Mouse (Mus musculus) liver, embryonic 14.5 days (tissue): ENCODE results near the gene Creld1. TPM values are rescaled to one million over a fixed set of nuclear protein-coding genes. Genes with fewer than 3 reads are reported as not detected.

Experiments
- ATAC-seq: fragments of 200-750 bp; cut with Nextera tagmentation; 2 replicates; pipeline ENCODE4 v1.8.0; 2017; ENCODE audit warnings: moderate number of reproducible peaks, mild to moderate bottlenecking, moderate library complexity; ENCODE audit not compliant: insufficient read depth
- DNase-seq, 3 experiments: peaks; one replicate each; pipeline ENCODE4 v3.0.0-alpha.2; 2012 to 2013; ENCODE audit warnings: low read depth in 3 of 3, low spot score in 3 of 3
- H3K27ac ChIP-seq: fragments of 300-500 bp; sonication (generic); 2 replicates; pipeline ENCODE4 v1.5.1; 2014; ENCODE audit warnings: moderate library complexity, mild to moderate bottlenecking, control low read depth, inconsistent platforms
- H3K27me3 ChIP-seq: fragments of 300-500 bp; sonication (generic); 2 replicates; pipeline ENCODE4 v1.6.1; 2014; ENCODE audit warnings: mild to moderate bottlenecking, low read length, moderate library complexity; ENCODE audit not compliant: control insufficient read depth, insufficient read depth
- H3K36me3 ChIP-seq: fragments of 300-500 bp; sonication (generic); replicated peaks from 2 replicates; pipeline ENCODE4 v1.6.1; 2014; ENCODE audit warnings: low read depth; ENCODE audit not compliant: control insufficient read depth, insufficient read depth
- H3K4me1 ChIP-seq, 2 experiments: fragments of 200-500 bp in 1 of 2; fragments of 300-500 bp in 1 of 2; sonication (generic) in 1 of 2; replicated peaks; 2 replicates each; pipeline ENCODE4 v1.6.1; 2012 to 2014; ENCODE audit warnings: antibody characterized with exemption in 1 of 2, inconsistent platforms in 1 of 2, low read length in 1 of 2; ENCODE audit not compliant: control insufficient read depth in 2 of 2, insufficient read depth in 2 of 2
- H3K4me2 ChIP-seq: fragments of 300-500 bp; sonication (generic); 2 replicates; pipeline ENCODE4 v1.6.1; 2014; ENCODE audit warnings: low read depth, mild to moderate bottlenecking, control low read depth, moderate library complexity
- H3K4me3 ChIP-seq, 2 experiments: fragments of 200-500 bp in 1 of 2; fragments of 300-500 bp in 1 of 2; sonication (generic) in 1 of 2; 2 replicates each; pipeline ENCODE4 v1.5.1; 2012 to 2014; ENCODE audit warnings: low read depth in 2 of 2, low read length in 2 of 2, mild to moderate bottlenecking in 2 of 2, control low read depth in 1 of 2, inconsistent platforms in 1 of 2, moderate library complexity in 1 of 2; ENCODE audit not compliant: insufficient read depth in 1 of 2
- H3K9ac ChIP-seq: fragments of 300-500 bp; sonication (generic); replicated peaks from 2 replicates; pipeline ENCODE4 v1.6.1; 2014; ENCODE audit warnings: mild to moderate bottlenecking, control low read depth, moderate library complexity
- H3K9me3 ChIP-seq: fragments of 300-500 bp; sonication (generic); 2 replicates; pipeline ENCODE4 v1.6.1; 2016; ENCODE audit warnings: low read length, mixed read lengths; ENCODE audit not compliant: control insufficient read depth
- CTCF ChIP-seq: IDR thresholded peaks from 2 replicates; pipeline ENCODE4 v1.5.1; 2016; ENCODE audit warnings: antibody characterized with exemption, low read depth, control low read depth
- EP300 ChIP-seq: IDR thresholded peaks from 2 replicates; pipeline ENCODE4 v1.6.1; 2016; ENCODE audit warnings: antibody characterized with exemption, low read depth
- WGBS: fragments of 180-500 bp; shearing (Covaris S2); extraction: QIAGEN DNeasy Blood & Tissue Kit; methylation state at CpG from one replicate; pipeline ENCODE4 v1.1.7; 2014; ENCODE audit not compliant: insufficient replicate concordance; 5-methylcytosine and 5-hydroxymethylcytosine counted together
- microRNA-seq: library from miRNA; unstranded; fragments of <30 nt; microRNA quantifications from one replicate; pipeline ENCODE4, GENCODE M21; 2016
- polyA plus RNA-seq, 2 experiments: library from polyadenylated mRNA; depleted of rRNA in 1 of 2; stranded (reverse) in 1 of 2; unstranded in 1 of 2; fragments of >200 nt; fragmentation: Nextera tagmentation in 1 of 2; extraction: Ambion mirVana in 1 of 2; gene quantifications; 2 replicates each; pipeline versions ENCODE4 v1.2.1 to v1.2.3; 2012 to 2014

Gene Creld1
- polyA plus RNA-seq, 2 experiments, result 2.7 to 5.1 TPM

DNA sequence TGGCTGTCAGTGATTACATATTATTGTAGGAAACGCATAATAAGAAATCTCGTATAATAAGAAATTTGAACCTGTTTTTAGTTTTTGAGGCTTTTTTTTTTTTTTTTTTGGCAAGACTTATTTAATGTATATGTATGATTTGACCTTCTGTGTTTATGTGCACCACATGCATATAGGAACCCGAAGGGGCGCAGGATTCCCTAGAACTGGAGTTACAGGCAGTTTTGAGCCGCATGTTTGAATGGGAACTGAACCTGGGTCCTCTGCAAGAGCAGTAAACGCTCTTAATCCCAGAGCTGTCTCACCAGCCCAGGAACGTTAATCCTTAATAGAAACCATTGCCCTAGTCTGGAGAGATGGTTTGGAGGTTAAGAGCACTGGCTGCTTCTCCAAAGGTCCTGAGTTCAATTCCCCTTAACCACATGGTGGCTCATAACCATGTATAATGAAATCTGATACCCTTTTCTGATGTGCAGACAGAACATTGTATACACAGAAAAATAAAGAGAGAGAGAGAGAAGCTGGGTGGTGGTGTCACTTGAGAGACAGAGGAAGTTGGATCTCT is 48.8 kb downstream of the Creld1 start:
- H3K9ac ChIP-seq, result peak overlapping the region; percentile 83
- WGBS, result 5% methylated on average over 7 of the region's 7 CpGs
- peaks cover 3% of the 10 kb centered on the region for H3K36me3 ChIP-seq
- TF ChIP-seq CTCF, result no peak
- no peak for TF ChIP-seq EP300
- H3K4me3 ChIP-seq, result peak overlapping the region; percentile 88 to 99
- H3K27ac ChIP-seq, result peak overlapping the region; percentile 60
- H3K9me3 ChIP-seq, result no peaks in the 10 kb centered on the region
- H3K27me3 ChIP-seq, result no peaks in the 10 kb centered on the region
- peaks cover 6% of the 10 kb centered on the region in 2 experiments for H3K4me1 ChIP-seq
- DNase-seq (peak in 1 of 3 experiments; percentile 17), ATAC-seq (no peak)
- H3K4me2 ChIP-seq, result peak overlapping the region; percentile 81

- Histone ChIP-seq H3K9me3 (no peaks in the 10 kb centered on the region), H3K27me3 (no peaks in the 10 kb centered on the region), H3K9ac (no peak overlapping the region), H3K4me2 (no peak overlapping the region), H3K4me3 (no peak overlapping the region), H3K36me3 (peaks cover 12% of the 10 kb centered on the region), H3K27ac (no peak overlapping the region), H3K4me1 (peaks cover 6% of the 10 kb centered on the region in 2 experiments)
- 79% methylated on average over 7 of the region's 7 CpGs for WGBS
- no peak for DNase-seq
- TF ChIP-seq EP300 (no peak), CTCF (no peak)
- ATAC-seq, result no peak
Measured at GRCm38 (mm10) chr6:113534886-113535285, 51.8 kb downstream of the Creld1 start.

DNA sequence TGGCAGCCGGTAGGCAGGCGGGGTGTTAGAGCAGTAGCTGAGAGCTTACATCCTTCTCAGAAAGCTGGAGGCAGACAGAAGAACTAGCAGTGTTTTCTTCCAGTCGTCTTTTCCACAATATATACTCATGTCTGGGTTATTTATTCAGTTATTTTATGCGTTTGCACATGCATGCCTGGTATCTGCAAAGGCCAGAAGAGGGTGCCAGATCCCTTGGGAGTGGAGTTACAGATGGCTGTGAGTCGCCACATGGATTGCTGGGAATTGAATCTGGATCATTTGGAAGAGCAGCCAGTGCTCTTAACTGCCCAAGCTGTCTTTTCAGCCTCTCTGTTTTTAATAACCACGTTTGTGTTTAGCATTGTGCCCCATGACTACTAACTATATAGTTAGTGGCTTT is 58.5 kb downstream of the Creld1 start:
- Histone ChIP-seq H3K4me2 (no peak overlapping the region), H3K9ac (no peak overlapping the region), H3K27ac (no peak overlapping the region), H3K36me3 (peaks cover 10% of the 10 kb centered on the region), H3K4me3 (no peak overlapping the region), H3K27me3 (no peaks in the 10 kb centered on the region), H3K9me3 (no peaks in the 10 kb centered on the region), H3K4me1 (peaks cover 0 to 6% of the 10 kb centered on the region in 2 experiments; a peak in 3 of 4 replicates)
- 74% methylated on average over 6 of the region's 6 CpGs for WGBS
- no peak for TF ChIP-seq EP300
- peak; percentile 20; the same call in 1 of the 2 replicates for TF ChIP-seq CTCF
- DNase-seq (no peak), ATAC-seq (no peak)

Small RNA genes lying within 50 kb of the gene (microRNA-seq; reads per million reads assigned to microRNA genes)
- not detected for gene Gm23365

Other genes starting within 250 kb of the Creld1 start
- gene Mtmr14, start 245.5 kb upstream of the Creld1 start, polyA plus RNA-seq (2012; rRNA removed), result 11.6 and 13.6 TPM in 2 replicates
- gene Mtmr14, start 245.5 kb upstream of the Creld1 start, polyA plus RNA-seq (2014; fragmentation: Nextera tagmentation; extraction: Ambion mirVana), result 16.0 and 17.0 TPM in 2 replicates
- 0.02 TPM in 2 replicates for gene Cpne9, start 201.0 kb upstream of the Creld1 start, polyA plus RNA-seq (2012; rRNA removed)
- gene Cpne9, start 201.0 kb upstream of the Creld1 start, polyA plus RNA-seq (2014; fragmentation: Nextera tagmentation; extraction: Ambion mirVana), result not detected in 2 replicates
- 9.4 and 11.7 TPM in 2 replicates for gene Brpf1, start 176.2 kb upstream of the Creld1 start, polyA plus RNA-seq (2012; rRNA removed)
- 6.7 and 7.5 TPM in 2 replicates for gene Brpf1, start 176.2 kb upstream of the Creld1 start, polyA plus RNA-seq (2014; fragmentation: Nextera tagmentation; extraction: Ambion mirVana)
- 8.0 TPM in 2 replicates for gene Ogg1, start 156.3 kb upstream of the Creld1 start, polyA plus RNA-seq (2012; rRNA removed)
- gene Ogg1, start 156.3 kb upstream of the Creld1 start, polyA plus RNA-seq (2014; fragmentation: Nextera tagmentation; extraction: Ambion mirVana), result 4.5 and 5.1 TPM in 2 replicates
- gene Camk1, start 139.3 kb upstream of the Creld1 start, polyA plus RNA-seq (2012; rRNA removed), result 6.9 and 9.0 TPM in 2 replicates
- gene Camk1, start 139.3 kb upstream of the Creld1 start, polyA plus RNA-seq (2014; fragmentation: Nextera tagmentation; extraction: Ambion mirVana), result 16.3 and 19.7 TPM in 2 replicates
- 10.3 and 15.1 TPM in 2 replicates for gene Tada3, start 105.4 kb upstream of the Creld1 start, polyA plus RNA-seq (2012; rRNA removed)
- 15.6 and 18.7 TPM in 2 replicates for gene Tada3, start 105.4 kb upstream of the Creld1 start, polyA plus RNA-seq (2014; fragmentation: Nextera tagmentation; extraction: Ambion mirVana)
- gene Arpc4, start 105.2 kb upstream of the Creld1 start, polyA plus RNA-seq (2012; rRNA removed), result 37.2 and 43.7 TPM in 2 replicates
- gene Arpc4, start 105.2 kb upstream of the Creld1 start, polyA plus RNA-seq (2014; fragmentation: Nextera tagmentation; extraction: Ambion mirVana), result 102 and 103 TPM in 2 replicates
- gene Ttll3, start 94.0 kb upstream of the Creld1 start, polyA plus RNA-seq (2012; rRNA removed), result 1.6 and 2.3 TPM in 2 replicates
- gene Ttll3, start 94.0 kb upstream of the Creld1 start, polyA plus RNA-seq (2014; fragmentation: Nextera tagmentation; extraction: Ambion mirVana), result 0.41 and 0.44 TPM in 2 replicates
- 8.1 and 12.8 TPM in 2 replicates for gene Rpusd3, start 64.0 kb upstream of the Creld1 start, polyA plus RNA-seq (2012; rRNA removed)
- gene Rpusd3, start 64.0 kb upstream of the Creld1 start, polyA plus RNA-seq (2014; fragmentation: Nextera tagmentation; extraction: Ambion mirVana), result 8.6 and 11.0 TPM in 2 replicates
- 0.02 TPM in 2 replicates for gene Cidec, start 47.5 kb upstream of the Creld1 start, polyA plus RNA-seq (2012; rRNA removed)
- 0.13 TPM in 1 of 2 replicates, not detected in the other for gene Cidec, start 47.5 kb upstream of the Creld1 start, polyA plus RNA-seq (2014; fragmentation: Nextera tagmentation; extraction: Ambion mirVana)
- 23.1 and 24.3 TPM in 2 replicates for gene Jagn1, start 40.7 kb upstream of the Creld1 start, polyA plus RNA-seq (2012; rRNA removed)
- gene Jagn1, start 40.7 kb upstream of the Creld1 start, polyA plus RNA-seq (2014; fragmentation: Nextera tagmentation; extraction: Ambion mirVana), result 27.0 and 31.7 TPM in 2 replicates
- 0.11 and 0.24 TPM in 2 replicates for gene Il17re, start 24.8 kb upstream of the Creld1 start, polyA plus RNA-seq (2012; rRNA removed)
- 0.08 TPM in 1 of 2 replicates, not detected in the other for gene Il17re, start 24.8 kb upstream of the Creld1 start, polyA plus RNA-seq (2014; fragmentation: Nextera tagmentation; extraction: Ambion mirVana)
- 3.4 and 4.3 TPM in 2 replicates for gene Il17rc, start 11.9 kb upstream of the Creld1 start, polyA plus RNA-seq (2012; rRNA removed)
- 3.4 and 5.6 TPM in 2 replicates for gene Il17rc, start 11.9 kb upstream of the Creld1 start, polyA plus RNA-seq (2014; fragmentation: Nextera tagmentation; extraction: Ambion mirVana)
- gene Prrt3, start 18.6 kb downstream of the Creld1 start, polyA plus RNA-seq (2012; rRNA removed), result not detected in 2 replicates
- gene Prrt3, start 18.6 kb downstream of the Creld1 start, polyA plus RNA-seq (2014; fragmentation: Nextera tagmentation; extraction: Ambion mirVana), result not detected in 2 replicates
- gene Emc3, start 48.4 kb downstream of the Creld1 start, polyA plus RNA-seq (2012; rRNA removed), result 16.3 and 20.7 TPM in 2 replicates
- 39.4 and 41.5 TPM in 2 replicates for gene Emc3, start 48.4 kb downstream of the Creld1 start, polyA plus RNA-seq (2014; fragmentation: Nextera tagmentation; extraction: Ambion mirVana)
- 6.9 and 8.4 TPM in 2 replicates for gene Fancd2, start 48.4 kb downstream of the Creld1 start, polyA plus RNA-seq (2012; rRNA removed)
- 9.1 and 10.7 TPM in 2 replicates for gene Fancd2, start 48.4 kb downstream of the Creld1 start, polyA plus RNA-seq (2014; fragmentation: Nextera tagmentation; extraction: Ambion mirVana)
- gene Fancd2os, start 117.4 kb downstream of the Creld1 start, polyA plus RNA-seq (2012; rRNA removed), result 0.03 and 0.04 TPM in 2 replicates
- 0.14 TPM in 1 of 2 replicates, not detected in the other for gene Fancd2os, start 117.4 kb downstream of the Creld1 start, polyA plus RNA-seq (2014; fragmentation: Nextera tagmentation; extraction: Ambion mirVana)
- 66.6 and 71.1 TPM in 2 replicates for gene Brk1, start 121.5 kb downstream of the Creld1 start, polyA plus RNA-seq (2012; rRNA removed)
- 86.4 and 88.8 TPM in 2 replicates for gene Brk1, start 121.5 kb downstream of the Creld1 start, polyA plus RNA-seq (2014; fragmentation: Nextera tagmentation; extraction: Ambion mirVana)
- gene Vhl, start 140.7 kb downstream of the Creld1 start, polyA plus RNA-seq (2012; rRNA removed), result 3.9 and 5.0 TPM in 2 replicates
- 7.4 and 8.0 TPM in 2 replicates for gene Vhl, start 140.7 kb downstream of the Creld1 start, polyA plus RNA-seq (2014; fragmentation: Nextera tagmentation; extraction: Ambion mirVana)
- gene Irak2, start 155.2 kb downstream of the Creld1 start, polyA plus RNA-seq (2012; rRNA removed), result 19.1 and 27.0 TPM in 2 replicates
- 4.9 and 7.0 TPM in 2 replicates for gene Irak2, start 155.2 kb downstream of the Creld1 start, polyA plus RNA-seq (2014; fragmentation: Nextera tagmentation; extraction: Ambion mirVana)
- 10.6 and 15.4 TPM in 2 replicates for gene Tatdn2, start 213.8 kb downstream of the Creld1 start, polyA plus RNA-seq (2012; rRNA removed)
- gene Tatdn2, start 213.8 kb downstream of the Creld1 start, polyA plus RNA-seq (2014; fragmentation: Nextera tagmentation; extraction: Ambion mirVana), result 1.0 and 1.3 TPM in 2 replicates
- gene Ghrl, start 236.6 kb downstream of the Creld1 start, polyA plus RNA-seq (2012; rRNA removed), result 0.11 and 0.18 TPM in 2 replicates
- 0.29 TPM in 1 of 2 replicates, not detected in the other for gene Ghrl, start 236.6 kb downstream of the Creld1 start, polyA plus RNA-seq (2014; fragmentation: Nextera tagmentation; extraction: Ambion mirVana)